Mouse (Mus musculus): ENCODE measurements around the gene Tepsin. TPM values are rescaled to one million over a fixed set of nuclear protein-coding genes. Genes with fewer than 3 reads are reported as not detected.

Tepsin gene
- polyA plus RNA-seq, 1 experiment from 2014 or later = 20.1 TPM

DNA sequence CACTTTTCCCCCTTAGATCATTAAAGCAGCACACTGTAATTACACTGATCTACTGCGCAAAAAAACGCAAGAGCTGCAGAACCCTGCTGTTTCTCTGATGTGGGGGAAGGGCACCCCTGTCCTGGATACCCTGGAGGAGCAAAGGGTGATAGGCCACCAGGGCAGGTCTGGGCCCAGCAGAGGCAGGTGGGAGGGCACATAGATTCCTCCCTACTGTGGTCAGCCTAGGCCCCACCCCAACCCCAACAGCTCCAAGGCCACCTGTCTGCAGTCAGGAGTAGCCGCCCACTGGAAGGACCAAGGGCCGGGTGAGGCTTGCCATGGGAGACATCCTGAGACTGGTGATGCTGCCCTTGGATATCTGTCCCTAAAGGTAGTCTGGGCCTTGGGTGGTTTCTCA lies 53.2 kb downstream of the Tepsin start:
- WGBS = 58% methylated on average over 4 of the region's 4 CpGs
- H3K4me1 ChIP-seq (replicated peaks; ENCODE audit: control insufficient read depth, insufficient read depth, low read length) = peaks cover 41% of the 10 kb centered on the region

DNA sequence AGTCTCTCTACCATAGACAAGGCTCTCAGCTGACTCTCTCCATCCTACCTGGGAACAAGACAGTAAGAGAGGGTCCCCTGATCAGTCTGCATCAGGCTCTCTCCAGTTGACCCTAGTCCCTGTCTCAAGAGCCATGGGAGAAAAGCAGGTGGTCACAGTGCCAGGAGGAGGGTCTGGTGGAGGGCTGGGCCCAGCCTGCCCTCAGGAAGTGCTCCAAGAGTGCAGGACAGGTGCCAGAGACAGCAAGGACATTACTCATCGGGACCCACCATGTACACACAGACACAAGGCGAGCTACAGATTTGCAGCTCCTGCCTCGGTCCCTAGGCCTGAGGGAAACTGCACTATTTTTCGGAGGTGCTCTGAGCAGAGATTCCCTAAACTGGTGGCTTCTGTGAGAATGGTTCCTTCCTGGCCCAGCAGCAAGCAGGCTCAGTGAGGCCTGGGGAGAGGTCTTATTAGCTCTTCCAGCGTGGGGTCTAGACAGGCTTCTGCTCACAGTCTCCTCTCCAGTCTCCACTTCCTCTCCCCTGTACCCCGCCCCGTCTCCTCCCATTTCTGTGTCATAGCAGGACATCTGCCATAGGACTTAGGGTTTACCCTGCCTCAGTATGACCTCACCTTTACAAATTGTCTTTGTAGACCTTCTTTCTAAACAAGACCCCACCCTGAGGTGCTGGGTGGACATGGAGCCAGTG lies 56.2 kb downstream of the Tepsin start:
- no peak for DNase-seq (ENCODE audit: low spot score)
- H3K27ac ChIP-seq = no peak overlapping the region
- H3K27me3 ChIP-seq (ENCODE audit: control insufficient read depth, insufficient read depth, low read length) = no peaks in the 10 kb centered on the region
- no peaks in the 10 kb centered on the region for H3K36me3 ChIP-seq (replicated peaks; ENCODE audit: control insufficient read depth, insufficient read depth)
- H3K9me3 ChIP-seq (ENCODE audit: control insufficient read depth, low read length) = no peaks in the 10 kb centered on the region
- ATAC-seq (ENCODE audit: low FRiP score) = no peak
- H3K4me2 ChIP-seq (replicated peaks) = no peak overlapping the region
- WGBS = 68% methylated on average over 7 of the region's 7 CpGs
- H3K9ac ChIP-seq = 0 out of 2 replicates have a peak overlapping the region, but pooled peaks have one; percentile 20
- H3K4me1 ChIP-seq (replicated peaks; ENCODE audit: control insufficient read depth, insufficient read depth, low read length) = peaks cover 27% of the 10 kb centered on the region
- H3K4me3 ChIP-seq (replicated peaks; ENCODE audit: low read length) = no peak overlapping the region

More for the DNA sequence above, 53.2 kb downstream of the Tepsin start:
- Histone ChIP-seq H3K9ac (peak overlapping the region; percentile 89), H3K4me2 (replicated peaks) (peak overlapping the region; percentile 95), H3K27me3 (ENCODE audit: control insufficient read depth, insufficient read depth, low read length) (no peaks in the 10 kb centered on the region; the same call in 1 of the 2 replicates), H3K4me3 (replicated peaks; ENCODE audit: low read length) (peak overlapping the region; percentile 77), H3K36me3 (replicated peaks; ENCODE audit: control insufficient read depth, insufficient read depth) (no peaks in the 10 kb centered on the region), H3K9me3 (ENCODE audit: control insufficient read depth, low read length) (no peaks in the 10 kb centered on the region), H3K27ac (peak overlapping the region; percentile 92)
- no peak for ATAC-seq (ENCODE audit: low FRiP score)
- DNase-seq (ENCODE audit: low spot score) = no peak

DNA sequence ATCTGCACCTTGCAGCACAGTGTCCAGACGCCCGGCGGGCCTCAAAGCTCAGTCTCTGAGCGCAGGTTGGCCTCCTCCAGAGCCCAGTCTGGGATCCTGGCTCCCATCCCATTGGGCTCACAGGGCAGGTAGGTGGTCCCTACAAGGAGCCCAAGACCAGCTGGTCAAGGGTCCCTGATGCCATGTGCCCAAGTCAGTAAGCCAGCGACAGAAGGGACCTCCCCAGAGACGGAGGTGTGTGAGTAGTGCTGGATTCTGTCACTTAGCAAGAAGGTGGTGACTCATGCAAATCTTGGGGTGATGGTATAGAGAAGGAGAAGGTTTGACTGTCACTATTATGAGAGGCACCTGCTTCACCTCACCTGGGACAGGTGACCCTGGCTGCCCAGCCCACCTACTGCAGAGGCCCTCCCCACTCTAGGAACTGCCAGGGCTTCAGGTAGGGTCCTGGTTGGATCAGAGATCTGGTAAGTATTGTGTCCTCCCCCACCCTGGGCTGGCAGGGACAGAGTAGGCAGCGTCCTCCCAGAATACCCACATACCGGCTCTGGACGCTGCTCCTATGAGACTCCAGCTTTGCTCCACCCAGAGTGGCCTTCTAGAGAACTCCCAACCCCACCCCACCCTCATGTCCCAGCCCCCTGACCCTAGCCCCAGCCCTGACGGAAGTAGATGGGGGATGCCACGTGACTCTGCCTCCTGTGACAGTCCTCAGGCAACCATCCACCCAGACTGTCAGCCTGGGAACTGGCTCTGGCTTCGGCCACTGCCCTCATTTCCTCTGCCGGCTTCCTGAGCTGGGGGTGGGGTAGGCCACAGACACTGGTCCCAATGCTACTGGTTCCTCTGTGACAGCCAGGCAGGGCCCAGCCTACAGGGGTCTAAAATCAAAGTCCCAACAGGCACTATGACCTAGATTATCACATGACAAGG lies 57.1 kb downstream of the Tepsin start:
- peaks cover 27% of the 10 kb centered on the region for H3K4me1 ChIP-seq (replicated peaks; ENCODE audit: control insufficient read depth, insufficient read depth, low read length)
- H3K4me3 ChIP-seq (replicated peaks; ENCODE audit: low read length) = no peak overlapping the region
- H3K4me2 ChIP-seq (replicated peaks) = no peak overlapping the region
- DNase-seq (ENCODE audit: low spot score) = no peak
- H3K9me3 ChIP-seq (ENCODE audit: control insufficient read depth, low read length) = no peaks in the 10 kb centered on the region
- H3K9ac ChIP-seq = 0 out of 2 replicates have a peak overlapping the region, but pooled peaks have one; percentile 20
- ATAC-seq (ENCODE audit: low FRiP score) = no peak
- no peaks in the 10 kb centered on the region for H3K36me3 ChIP-seq (replicated peaks; ENCODE audit: control insufficient read depth, insufficient read depth)
- WGBS = 77% methylated on average over 13 of the region's 13 CpGs
- H3K27ac ChIP-seq = no peak overlapping the region
- no peaks in the 10 kb centered on the region for H3K27me3 ChIP-seq (ENCODE audit: control insufficient read depth, insufficient read depth, low read length)

Small RNA genes lying within 50 kb of the gene (microRNA-seq; reads per million reads assigned to microRNA genes)
- gene Gm25948 = not detected

Other genes starting within 250 kb of the Tepsin start
- 91.1 and 95.5 TPM in 2 replicates for gene Chmp6, start 185.3 kb downstream of the Tepsin start, polyA plus RNA-seq (2014; fragmentation: Nextera tagmentation; extraction: Ambion mirVana)
- 13.7 and 14.4 TPM in 2 replicates for gene Baiap2, start 156.0 kb downstream of the Tepsin start, polyA plus RNA-seq (2014; fragmentation: Nextera tagmentation; extraction: Ambion mirVana)
- gene Aatk, start 51.6 kb downstream of the Tepsin start, polyA plus RNA-seq (2014; fragmentation: Nextera tagmentation; extraction: Ambion mirVana) = 45.3 and 49.1 TPM in 2 replicates
- gene Cep131, start 11.9 kb downstream of the Tepsin start, polyA plus RNA-seq (2014; fragmentation: Nextera tagmentation; extraction: Ambion mirVana) = 27.8 and 28.1 TPM in 2 replicates
- gene Ndufaf8, start 197 bp upstream of the Tepsin start, polyA plus RNA-seq (2014; fragmentation: Nextera tagmentation; extraction: Ambion mirVana) = 47.5 and 62.8 TPM in 2 replicates
- gene Slc38a10, start 52.6 kb upstream of the Tepsin start, polyA plus RNA-seq (2014; fragmentation: Nextera tagmentation; extraction: Ambion mirVana) = 92.9 and 93.8 TPM in 2 replicates
- 15.9 and 16.3 TPM in 2 replicates for gene Bahcc1, start 134.2 kb upstream of the Tepsin start, polyA plus RNA-seq (2014; fragmentation: Nextera tagmentation; extraction: Ambion mirVana)
- 4,053 and 4,080 TPM in 2 replicates for gene Actg1, start 249.8 kb upstream of the Tepsin start, polyA plus RNA-seq (2014; fragmentation: Nextera tagmentation; extraction: Ambion mirVana)

Data from hindbrain, embryonic 14.5 days (tissue).